Mouse (Mus musculus): ENCODE data around the gene Elf1. TPM values are rescaled to one million over a fixed set of nuclear protein-coding genes. Genes with fewer than 3 reads are reported as not detected.
"Not testable (repeated sequence)": the region's sequence is repeated elsewhere in the genome, so short reads cannot be mapped to it uniquely, and the experiment has no call there.

Gene Elf1
- 1 to 10 TPM; 4.8 to 5.0 TPM for total RNA-seq (2021)

DNA sequence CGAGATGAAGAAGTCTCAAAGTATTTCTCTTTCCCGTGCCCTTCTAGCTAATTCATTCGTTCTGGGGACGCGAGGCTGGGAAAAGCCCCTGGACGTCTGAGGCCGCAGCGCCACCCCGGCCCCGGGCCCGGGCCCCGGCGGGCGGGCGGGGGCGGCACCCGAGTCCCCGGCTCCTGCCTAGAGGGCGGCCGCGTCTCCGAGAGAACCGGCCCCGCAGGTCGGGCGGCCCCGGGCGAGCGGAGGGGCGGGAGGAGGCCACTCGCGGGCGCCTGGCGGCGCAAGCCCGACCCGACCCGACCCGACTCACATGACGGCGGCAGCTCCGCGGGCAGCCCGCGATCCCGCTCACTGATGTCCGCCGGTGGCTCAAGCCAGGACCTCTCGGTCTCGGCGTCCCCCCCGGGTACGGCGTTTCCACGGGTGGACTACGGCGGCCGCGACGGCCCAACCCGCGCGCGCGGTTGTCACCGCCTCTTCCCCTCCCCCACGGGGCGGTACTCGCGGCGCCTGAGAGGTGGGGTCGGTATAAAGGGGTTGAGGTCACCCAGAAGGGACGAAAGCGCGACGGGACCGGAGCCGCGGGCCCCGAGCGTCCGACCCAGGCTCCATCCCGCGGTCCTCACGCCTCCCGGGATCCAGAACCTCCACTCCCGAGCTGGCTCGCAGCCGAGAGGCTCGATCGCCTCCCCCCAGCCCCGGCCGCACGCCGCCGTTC is at the start of gene Elf1:
Gene Elf1, plus strand, starts transcription at position 571 of the 715 bp plus-strand sequence.
- intact Hi-C loops (cut with DNase I), result loop anchor here (5.0 kb wide), 2 partner anchors 82 to 107 kb away; partner anchors contain the start of gene Sugt1
- DNase-seq (ENCODE audit: extremely low spot score in 1 of 2, low spot score in 2 of 2), result peak; percentile 93 to 98

DNA sequence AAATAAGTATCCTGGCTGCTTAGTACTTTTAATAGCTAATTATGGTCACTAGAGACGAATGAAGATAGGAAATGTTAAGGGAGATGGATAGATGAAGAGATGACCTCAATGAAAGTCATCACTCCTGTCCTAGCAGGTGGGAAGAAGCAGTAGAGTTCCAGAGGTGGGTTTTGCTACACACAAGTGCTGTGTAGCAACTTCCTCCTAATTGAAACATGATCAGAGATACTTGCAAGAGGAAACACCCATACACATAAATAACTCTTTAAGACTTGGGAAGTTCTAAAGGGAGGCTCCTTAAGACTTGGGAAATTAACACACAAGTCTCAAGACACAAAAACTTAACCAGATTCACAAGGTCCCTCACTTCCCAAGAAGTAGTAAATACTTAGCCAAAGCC is 46.9 kb upstream of the Elf1 start:
- DNase-seq (ENCODE audit: extremely low spot score in 1 of 2, low spot score in 2 of 2), result no peak
- intact Hi-C loops (cut with DNase I), result no loop called here

DNA sequence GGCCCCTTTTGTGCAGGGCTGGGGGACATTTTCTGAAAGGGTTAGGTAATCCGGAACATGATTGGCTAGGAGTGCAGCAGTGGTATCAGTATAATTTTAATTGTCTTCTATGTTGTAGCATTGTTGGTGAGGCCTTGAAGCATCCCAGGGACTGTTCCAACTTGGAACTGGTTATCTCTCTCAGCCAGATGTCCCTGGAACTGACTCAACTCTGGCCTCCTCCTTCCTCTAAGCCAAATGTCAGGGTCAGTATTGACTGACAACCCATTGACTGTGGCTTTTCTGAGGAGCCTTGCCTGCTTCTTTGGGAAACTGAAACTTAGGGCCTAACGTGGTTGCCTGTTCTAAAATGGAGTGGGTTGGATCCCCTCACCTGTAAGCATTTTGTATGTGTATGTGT is 40.3 kb upstream of the Elf1 start:
- DNase-seq (ENCODE audit: extremely low spot score in 1 of 2, low spot score in 2 of 2), result no peak
- intact Hi-C loops (cut with DNase I), result no loop called here

DNA sequence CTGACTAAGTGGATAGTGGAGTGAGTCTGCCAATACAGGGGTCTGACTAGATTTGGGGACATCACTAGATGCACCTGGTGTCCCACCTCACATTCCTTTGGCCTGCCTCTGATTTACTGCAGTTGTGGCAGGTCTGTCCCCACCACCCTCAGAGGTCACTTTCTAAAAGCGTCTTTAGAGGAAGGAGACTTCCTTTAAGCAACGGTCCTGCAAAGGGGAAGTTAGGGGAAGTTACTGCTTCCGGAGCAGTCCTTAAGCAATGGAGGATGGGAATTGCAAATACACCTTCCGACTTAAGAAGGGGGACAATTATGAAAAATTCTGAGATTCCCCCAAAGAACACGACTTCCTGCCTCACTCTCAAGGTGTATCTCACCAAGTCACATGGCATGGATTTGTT is 39.6 kb upstream of the Elf1 start:
- intact Hi-C loops (cut with DNase I), result no loop called here
- no peak for DNase-seq (ENCODE audit: extremely low spot score in 1 of 2, low spot score in 2 of 2)

DNA sequence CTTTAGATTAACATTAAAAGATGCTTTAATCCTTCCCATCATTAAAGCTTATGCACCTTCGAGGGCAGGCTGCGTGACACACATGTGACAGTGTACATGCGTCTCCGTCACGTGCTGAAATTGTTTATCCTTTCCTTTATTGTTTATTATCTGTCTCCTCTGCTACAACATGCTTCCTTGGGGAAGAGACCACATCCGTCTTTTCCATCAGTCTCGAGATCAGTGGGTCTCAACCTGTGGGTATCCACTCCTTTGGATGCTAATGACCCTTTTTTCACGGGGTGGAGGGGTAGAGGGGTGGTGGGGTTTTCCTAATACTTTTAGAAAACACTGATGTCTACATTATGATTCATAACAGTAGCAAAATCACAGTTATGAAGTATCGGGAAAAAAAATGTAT is 36.4 kb upstream of the Elf1 start:
- intact Hi-C loops (cut with DNase I), result no loop called here
- no peak for DNase-seq (ENCODE audit: extremely low spot score in 1 of 2, low spot score in 2 of 2)

DNA sequence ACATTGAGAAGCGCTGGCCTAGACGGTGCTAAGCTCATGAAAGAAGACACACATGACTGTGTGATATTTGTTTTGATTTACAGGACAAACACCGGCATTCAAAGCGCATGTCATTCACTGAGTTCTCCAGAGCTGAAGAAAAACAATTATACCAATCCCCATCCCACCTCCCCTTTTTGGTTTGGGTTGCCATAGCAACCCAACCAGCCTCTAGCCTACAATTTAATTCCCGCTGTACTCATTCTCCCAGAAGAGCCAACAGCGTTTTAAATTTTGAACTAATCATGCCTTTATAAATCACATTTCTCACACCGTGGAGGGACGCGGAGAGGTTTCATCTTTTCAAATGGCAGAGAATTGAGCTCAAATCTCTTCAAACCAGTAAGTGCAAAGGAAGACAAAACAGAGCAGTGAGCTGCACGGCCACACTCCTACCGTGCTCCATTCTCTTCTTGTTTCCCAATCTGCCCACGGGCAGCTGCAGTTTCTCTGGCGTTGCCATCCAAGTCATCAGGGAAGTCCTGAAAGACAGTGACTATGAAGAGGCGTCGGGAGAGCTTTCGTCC is 35.9 kb upstream of the Elf1 start:
- intact Hi-C loops (cut with DNase I), result no loop called here
- peak in 1 of 2 experiments; percentile 39 for DNase-seq (ENCODE audit: extremely low spot score in 1 of 2, low spot score in 2 of 2)

DNA sequence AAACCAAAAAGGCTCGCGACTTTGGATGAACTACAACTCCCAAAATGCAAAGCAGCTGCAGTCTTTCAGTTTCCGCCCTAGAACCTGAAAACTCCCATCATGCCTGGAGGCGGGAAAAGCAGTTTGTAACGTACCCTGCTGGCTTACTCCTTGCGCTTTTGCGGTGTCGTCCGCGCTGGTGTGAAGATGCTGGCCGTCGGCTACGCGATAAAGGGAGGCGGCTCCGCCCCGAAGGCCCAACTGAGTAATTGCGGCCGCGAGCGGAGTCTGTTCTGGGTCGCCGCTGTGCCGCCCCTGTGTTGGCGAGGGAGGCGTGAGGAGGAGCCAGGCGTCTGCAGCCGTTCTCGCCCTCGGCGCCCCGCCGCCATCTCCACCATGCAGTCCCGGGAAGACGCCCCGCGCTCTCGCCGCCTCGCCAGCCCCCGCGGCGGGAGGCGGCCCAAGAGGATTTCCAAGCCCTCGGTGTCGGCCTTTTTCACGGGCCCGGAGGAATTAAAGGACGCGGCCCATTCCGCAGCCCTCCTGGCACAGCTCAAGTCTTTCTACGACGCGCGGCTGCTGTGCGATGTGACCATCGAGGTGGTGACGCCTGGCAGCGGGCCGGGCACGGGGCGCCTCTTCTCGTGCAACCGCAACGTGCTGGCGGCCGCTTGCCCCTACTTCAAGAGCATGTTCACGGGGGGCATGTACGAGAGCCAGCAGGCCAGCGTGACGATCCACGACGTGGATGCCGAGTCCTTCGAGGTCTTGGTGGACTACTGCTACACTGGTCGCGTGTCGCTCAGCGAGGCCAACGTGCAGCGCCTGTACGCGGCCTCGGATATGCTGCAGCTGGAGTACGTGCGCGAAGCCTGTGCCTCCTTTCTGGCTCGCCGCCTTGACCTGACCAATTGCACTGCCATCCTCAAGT is 29.1 kb upstream of the Elf1 start, which contains the start of gene Kbtbd6:
Gene Kbtbd6, plus strand, starts transcription at position 155 of the 910 bp plus-strand sequence.
- DNase-seq (ENCODE audit: extremely low spot score in 1 of 2, low spot score in 2 of 2), result peak; percentile 76 to 82
- intact Hi-C loops (cut with DNase I), result not testable (repeated sequence)

DNA sequence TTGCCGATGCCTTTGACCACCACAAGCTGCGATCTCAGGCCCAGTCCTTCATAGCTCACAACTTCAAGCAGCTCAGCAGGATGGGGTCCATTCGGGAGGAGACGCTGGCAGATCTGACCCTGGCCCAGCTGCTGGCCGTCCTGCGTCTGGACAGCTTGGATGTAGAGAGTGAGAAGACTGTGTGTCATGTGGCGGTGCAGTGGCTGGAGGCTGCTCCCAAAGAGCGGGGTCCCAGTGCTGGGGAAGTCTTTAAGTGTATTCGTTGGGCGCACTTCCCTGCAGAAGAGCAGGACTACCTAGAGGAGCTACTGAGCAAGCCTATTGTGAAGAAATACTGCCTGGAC is 28.4 kb upstream of the Elf1 start:
- DNase-seq (ENCODE audit: extremely low spot score in 1 of 2, low spot score in 2 of 2), result not testable (repeated sequence)

DNA sequence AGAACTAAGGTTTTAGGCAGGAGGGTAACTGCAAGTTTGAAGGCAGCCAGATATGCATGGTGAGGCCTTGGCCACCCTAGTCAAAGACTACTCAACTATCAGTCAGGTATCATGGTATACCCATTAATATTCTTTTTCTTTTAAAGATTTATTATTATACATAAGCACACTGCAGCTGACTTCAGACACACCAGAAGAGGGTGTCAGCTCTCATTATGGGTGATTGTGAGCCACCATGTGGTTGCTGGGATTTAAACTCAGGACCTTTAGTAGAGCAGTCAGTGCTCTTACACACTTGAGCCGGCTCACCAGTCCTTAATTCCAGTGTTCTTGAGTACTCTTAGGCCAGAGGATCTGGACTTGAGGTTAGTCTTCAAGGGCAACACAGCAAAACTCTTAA is 20.6 kb upstream of the Elf1 start:
- no peak for DNase-seq (ENCODE audit: extremely low spot score in 1 of 2, low spot score in 2 of 2)
- intact Hi-C loops (cut with DNase I), result loop anchor here (10.0 kb wide), 1 partner anchor 336 kb away; no protein-coding TSS in a partner anchor

More for the DNA sequence above, 28.4 kb upstream of the Elf1 start:
- intact Hi-C loops (cut with DNase I), result not testable (repeated sequence)

DNA sequence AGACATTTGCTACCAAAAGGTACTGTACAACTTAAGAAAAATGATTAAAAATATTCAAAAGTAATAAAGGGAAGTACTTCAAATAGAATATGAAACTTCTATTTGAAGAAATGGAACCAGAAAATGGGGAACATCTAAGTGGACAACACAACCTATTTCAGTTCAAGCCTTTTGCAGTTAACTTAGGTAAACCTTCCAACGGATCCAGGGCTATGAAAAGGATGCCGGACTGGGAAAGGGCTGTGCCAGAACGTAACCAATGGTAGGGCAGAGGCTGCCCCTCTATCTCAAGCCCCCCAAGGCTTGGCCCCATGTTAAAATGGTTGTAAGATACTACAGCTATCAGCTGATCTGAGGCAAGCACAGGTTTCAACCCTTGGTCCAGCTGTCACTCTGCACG is 20.0 kb upstream of the Elf1 start:
- intact Hi-C loops (cut with DNase I), result loop anchor here (10.0 kb wide), 1 partner anchor 336 kb away; no protein-coding TSS in a partner anchor
- DNase-seq (ENCODE audit: extremely low spot score in 1 of 2, low spot score in 2 of 2), result no peak

DNA sequence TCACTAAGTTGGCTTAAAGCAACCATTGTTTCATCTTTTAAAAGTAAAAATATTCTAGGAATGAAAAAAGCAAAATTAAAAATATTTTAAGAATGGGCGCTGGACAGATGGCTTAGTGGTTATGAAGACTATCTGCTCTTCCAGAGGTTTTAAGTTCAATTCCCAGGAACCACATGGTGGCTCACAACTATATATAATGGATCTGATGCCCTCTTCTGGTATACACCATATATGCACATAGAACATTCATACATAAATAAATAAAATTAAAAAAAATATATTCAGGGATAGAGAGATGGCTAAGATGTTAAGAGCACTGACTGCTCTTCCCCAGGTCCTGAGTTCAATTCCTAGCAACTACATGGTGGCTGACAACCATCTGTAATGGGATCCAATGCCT is 15.4 kb upstream of the Elf1 start:
- DNase-seq (ENCODE audit: extremely low spot score in 1 of 2, low spot score in 2 of 2), result no peak

DNA sequence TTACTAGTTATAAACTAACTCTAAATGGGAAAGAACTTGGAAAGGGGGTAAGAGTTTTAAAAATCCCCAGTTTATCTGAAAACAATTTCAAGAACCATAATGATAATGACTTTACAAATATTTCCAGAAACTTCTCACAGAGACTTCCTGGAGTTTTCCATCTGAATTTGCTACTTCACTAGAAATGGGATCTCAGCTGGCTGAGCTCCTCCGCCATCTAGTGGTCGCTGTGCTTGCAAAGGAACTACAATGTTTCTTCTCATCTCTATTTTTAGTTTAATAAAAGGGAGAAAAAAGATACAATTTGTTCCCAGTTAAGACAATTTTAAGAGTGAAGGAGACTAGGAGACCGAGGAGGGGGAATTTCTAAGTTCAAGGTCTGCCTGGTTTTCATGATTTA is 13.4 kb upstream of the Elf1 start:
- intact Hi-C loops (cut with DNase I), result loop anchor here (5.0 to 10.0 kb wide), 2 partner anchors 75 to 343 kb away; partner anchors contain the start of gene Naa16
- DNase-seq (ENCODE audit: extremely low spot score in 1 of 2, low spot score in 2 of 2), result peak in 1 of 2 experiments; percentile 73

More for the DNA sequence above, 15.4 kb upstream of the Elf1 start:
- intact Hi-C loops (cut with DNase I), result loop anchor here (5.0 to 10.0 kb wide), 2 partner anchors 73 to 341 kb away; partner anchors contain the start of gene Naa16

DNA sequence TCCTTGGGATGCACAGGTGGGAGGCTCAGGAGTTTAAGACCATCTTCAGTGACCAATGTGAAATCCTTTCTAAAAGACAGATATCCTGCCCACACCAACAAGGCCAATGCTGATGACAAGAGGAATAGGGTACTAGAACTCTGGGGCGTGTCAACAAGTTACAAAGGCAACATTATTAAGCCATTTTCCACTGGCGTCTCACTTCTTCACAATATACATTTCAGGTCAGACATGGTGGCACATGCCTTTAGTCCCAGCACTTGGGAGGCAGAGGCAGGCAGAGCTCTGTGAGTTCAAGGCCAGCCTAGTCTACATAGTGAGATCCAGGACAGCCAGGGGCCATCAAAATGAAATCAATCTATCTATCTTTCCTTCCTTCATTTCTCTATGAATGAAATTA is 7.6 kb upstream of the Elf1 start:
- DNase-seq (ENCODE audit: extremely low spot score in 1 of 2, low spot score in 2 of 2), result no peak
- intact Hi-C loops (cut with DNase I), result no loop called here

DNA sequence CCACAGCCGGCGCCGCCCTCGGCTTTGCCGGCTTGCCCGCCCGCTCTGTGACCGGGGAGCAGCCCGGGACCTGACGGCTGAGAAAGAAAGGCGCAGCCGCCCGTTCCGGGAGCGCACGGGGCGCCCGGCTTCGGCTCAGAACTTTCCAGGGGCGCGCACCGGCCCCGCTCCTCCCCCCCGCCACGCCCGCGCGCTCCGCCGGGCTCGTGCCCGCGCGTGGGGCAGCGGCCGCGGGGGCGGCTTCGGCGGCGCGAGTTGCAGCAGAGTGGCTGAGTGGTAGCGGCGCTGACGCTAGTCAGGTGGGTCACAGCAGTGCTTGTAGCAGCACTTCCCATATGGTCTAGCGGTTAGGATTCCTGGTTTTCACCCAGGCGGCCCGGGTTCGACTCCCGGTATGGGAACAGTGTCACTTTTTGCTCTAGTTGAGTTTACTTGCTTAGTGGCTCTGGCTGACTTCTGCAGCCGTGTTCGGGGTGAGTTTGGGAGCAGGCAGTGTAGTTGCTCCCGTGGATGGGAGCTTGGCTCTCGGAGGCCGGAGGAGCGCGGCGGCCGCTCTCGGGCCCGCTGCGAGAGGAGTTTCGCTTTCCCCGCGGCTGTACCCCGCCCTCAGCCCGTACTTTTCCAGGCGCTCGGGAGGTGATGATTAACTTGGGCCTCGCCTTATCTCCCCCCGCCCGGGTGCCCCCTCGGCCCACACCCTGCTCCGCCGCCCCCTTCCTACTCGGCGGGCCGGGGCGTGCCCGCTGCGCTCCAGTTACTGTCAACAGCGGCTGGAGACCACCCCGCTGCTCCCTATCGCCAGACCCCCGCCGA is 551 bp downstream of the Elf1 start, which contains the start of gene Wbp4:
Gene Wbp4, minus strand, starts transcription at position 182 of the 813 bp plus-strand sequence.
- peak; percentile 91 to 94 for DNase-seq (ENCODE audit: extremely low spot score in 1 of 2, low spot score in 2 of 2)

DNA sequence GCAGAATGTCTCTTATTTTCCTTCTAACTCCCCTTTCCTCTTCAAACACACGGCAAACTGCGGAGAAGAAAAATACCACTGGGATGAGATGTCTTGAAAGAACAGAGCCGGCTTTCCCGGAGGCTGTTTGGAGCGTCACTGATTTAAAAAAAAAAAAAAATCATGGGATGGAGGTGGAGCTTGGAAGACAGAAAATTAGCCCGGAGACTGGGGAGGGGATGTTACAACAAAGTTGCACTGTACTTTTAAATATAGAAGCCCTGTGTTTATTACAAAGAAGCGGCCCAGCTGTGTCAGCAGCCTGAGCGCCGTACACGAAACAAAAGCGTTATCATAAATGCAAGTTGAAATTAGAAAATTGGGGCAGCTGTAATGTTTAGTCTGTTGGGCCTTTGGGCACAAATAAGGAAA is 1.3 kb downstream of the Elf1 start:
- peak in 1 of 2 experiments; percentile 42 for DNase-seq (ENCODE audit: extremely low spot score in 1 of 2, low spot score in 2 of 2)
- intact Hi-C loops (cut with DNase I), result loop anchor here (5.0 kb wide), 2 partner anchors 80 to 105 kb away; partner anchors contain the start of gene Sugt1

More for the DNA sequence above, 551 bp downstream of the Elf1 start, which contains the start of gene Wbp4:
- intact Hi-C loops (cut with DNase I), result loop anchor here (5.0 kb wide), 2 partner anchors 81 to 106 kb away; partner anchors contain the start of gene Sugt1

DNA sequence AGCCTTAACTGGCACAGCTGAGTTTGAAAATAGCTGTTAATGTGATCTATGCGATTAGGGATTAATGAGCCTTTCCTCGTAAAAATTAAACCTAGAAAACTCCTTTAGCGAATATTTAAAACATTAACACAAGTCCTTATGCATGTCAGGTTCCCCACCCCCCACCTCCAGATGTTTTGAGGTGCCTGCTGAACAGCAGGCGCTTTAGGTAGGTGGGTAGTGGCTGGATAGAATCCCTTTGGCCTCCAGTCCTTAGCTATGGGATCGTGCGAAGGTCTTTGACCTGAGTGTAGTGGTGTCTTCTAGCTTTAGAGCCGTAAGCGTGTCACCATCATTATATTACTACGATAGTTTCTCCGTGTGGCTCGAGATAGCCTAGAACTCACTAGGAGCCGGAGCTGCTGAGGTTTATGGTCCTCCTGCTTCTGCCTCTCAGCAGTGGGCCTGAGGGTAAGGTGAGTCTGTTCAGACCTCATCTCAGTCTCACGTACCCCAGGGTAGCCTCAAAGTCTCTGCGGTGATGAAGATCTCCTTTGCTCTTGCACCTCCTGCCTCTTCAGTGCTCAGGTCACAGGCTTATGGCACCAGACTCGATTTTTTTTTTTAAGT is 1.9 kb downstream of the Elf1 start:
- no peak for DNase-seq (ENCODE audit: extremely low spot score in 1 of 2, low spot score in 2 of 2)
- intact Hi-C loops (cut with DNase I), result loop anchor here (5.0 kb wide), 2 partner anchors 79 to 104 kb away; partner anchors contain the start of gene Sugt1

DNA sequence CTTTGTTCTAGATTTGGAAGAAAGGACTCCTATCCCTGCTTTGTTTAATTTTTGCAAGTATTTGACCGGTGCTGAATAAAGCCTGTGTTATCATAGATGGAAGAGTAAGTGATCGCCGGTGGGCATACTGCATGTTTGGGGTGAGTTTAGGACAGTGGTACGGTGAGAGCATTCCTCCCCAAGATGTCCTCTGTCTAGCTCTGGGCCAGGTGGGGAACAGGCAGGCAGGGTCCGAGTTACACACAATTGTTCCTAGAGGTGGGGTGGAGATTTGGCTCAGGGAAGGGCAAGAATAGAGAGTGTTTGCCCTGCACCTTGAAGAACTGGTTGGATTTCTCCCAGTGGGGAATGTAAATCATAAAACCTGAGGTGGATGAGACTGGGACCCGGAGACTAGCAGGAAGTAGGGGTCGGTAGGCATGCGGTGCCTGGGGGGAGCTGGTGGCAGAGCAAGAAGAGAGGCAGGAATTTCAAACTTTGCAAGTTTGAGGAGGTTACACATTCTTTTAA is 2.7 kb downstream of the Elf1 start:
- intact Hi-C loops (cut with DNase I), result loop anchor here (5.0 kb wide), 2 partner anchors 79 to 104 kb away; partner anchors contain the start of gene Sugt1
- DNase-seq (ENCODE audit: extremely low spot score in 1 of 2, low spot score in 2 of 2), result no peak

Measured in left cerebral cortex, postnatal 10 days (tissue).